Mouse (Mus musculus) 3T3-L1 (cell line): ENCODE results near the gene Pon3.
A peak's percentile ranks its signal among the peaks of the same experiment; 100 is the strongest.

Experiments
- DNase-seq: peaks from one replicate; pipeline ENCODE4 v3.0.0-alpha.2; 2015; ENCODE audit warnings: low read depth, low spot score

The Pon3 gene

DNA sequence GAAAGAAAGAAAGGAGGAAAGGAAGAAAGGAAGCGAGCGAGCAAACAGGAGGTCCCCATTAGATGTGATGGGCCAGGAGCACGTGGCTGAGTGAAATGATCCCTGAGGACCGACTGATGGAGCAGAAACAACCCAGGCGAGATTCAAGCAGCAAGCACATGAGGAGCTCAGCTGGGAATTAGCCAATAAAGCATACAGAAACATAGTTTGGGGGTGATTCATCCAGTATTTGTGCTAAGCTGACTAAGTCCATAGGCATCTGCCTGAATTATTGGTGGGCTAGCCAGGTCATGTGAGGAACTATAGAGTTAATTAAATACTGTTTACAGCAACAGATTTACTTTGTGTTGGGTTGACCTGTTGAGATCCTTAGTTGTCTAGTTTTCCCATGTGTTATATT, 75.4 kb downstream of the Pon3 start:
- peak; percentile 95 for DNase-seq

GRCm38 (mm10) chr6:5179189-5179588, 76.9 kb downstream of the Pon3 start:
- DNase-seq: peak; percentile 29

- peak; percentile 43 for DNase-seq
These were observed 77.9 kb downstream of the Pon3 start for GRCm38 (mm10) chr6:5177967-5178891.

DNA sequence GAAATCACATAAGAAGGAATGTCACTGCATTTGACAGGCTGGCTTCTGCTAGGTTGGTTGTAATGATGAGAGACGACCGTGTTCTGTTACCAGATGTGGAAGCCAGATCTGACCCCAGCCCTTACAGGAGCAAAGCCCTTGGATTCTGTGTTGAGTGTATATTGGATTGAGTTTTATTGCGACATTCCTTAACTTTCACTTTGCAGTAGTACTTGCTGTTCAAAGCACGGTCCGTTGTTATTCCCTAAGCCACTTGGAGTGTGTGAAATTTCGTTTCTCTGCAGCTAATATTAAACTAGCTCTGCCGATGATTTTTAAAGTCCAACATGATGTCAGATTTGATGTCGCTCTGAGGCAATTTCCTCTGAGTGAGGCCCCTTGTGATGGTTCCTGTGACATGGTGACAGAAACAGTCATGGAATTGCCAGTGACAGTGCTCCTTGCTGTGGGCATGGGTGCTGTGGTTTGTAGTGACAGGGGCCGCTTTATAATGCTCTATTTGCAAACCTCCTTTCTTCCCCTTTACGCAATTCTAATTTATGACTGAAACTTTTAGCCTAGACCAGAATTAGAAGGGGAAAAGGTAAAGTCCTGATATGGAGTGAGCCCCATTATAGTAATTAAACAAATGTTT, 81.8 kb downstream of the Pon3 start:
- no peak for DNase-seq

DNA sequence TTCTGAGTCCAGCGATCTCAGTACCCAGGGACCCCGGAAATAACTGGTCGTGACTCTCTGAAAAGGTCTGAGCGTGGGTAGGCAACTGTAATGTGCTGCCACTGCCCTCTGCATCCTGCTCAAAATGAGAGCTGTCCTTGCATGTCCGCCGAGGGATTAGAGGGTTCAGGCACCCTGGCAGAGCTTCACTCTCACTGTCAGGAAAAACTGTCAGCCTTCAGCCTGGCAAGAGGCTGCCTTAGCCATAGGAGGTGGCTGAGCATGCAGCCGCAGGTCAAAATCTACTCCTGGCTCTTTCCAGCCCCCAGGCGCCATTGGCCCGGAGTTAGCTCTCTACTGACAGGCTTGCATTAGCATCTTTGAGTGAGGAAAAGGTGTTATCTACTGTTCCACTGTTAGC, 83.5 kb downstream of the Pon3 start:
- DNase-seq: no peak

DNA sequence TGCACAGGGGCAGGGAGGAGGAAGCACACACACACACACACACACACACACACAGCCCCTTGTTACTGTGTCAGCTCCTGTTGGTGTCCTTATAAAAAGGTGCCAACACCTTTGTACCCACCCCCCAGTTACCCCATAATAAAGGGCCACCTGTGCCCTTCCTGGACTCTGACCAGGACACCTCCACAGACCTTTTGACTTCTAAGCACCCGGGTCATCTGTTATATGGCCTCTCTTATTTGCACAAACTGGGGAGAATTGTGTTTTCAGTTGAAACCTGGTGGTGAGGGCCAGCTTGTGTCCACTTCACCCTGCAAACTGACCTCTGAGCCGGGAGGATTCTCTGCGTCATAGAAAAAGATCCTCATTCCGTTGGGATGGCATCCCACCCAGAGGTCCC, 84.7 kb downstream of the Pon3 start:
- no peak for DNase-seq
